Mouse (Mus musculus): ENCODE measurements around the gene Srpk2.

DNA sequence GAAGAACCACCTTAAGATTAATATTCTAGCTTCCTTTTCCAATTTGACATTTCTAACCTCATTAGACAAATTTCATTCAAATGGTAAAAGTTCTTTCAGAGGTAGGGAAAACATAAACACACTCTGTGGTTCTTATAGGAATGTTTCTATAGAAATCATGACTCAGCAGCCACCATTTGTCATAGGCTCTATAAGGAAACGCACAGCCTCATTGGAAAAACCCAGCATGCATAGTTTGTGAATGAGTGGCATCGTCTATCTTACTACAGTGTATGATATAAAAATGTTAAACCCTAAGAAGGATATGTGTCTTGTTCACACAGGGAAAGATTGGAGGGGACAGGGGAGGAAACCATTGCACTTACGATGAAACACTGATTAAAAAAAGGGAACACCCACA is 178.8 kb downstream of the Srpk2 start:
- TF ChIP-seq POLR2A (IDR thresholded peaks at IDR 0.05; ENCODE audit: borderline replicate concordance, extremely low read depth, low read depth, low read length): no peak
- TF ChIP-seq CTCF (IDR thresholded peaks at IDR 0.05; ENCODE audit: insufficient read depth, low read length): no peak

Measured in lung, adult 2 months (tissue).